Mouse (Mus musculus): ENCODE results near the gene Eef1akmt3.

GRCm38 (mm10) chr10:127063913-127064870, 22.9 kb upstream of the Eef1akmt3 start:
- no peak for TF ChIP-seq CTCF (IDR thresholded peaks at IDR 0.05; ENCODE audit: low read depth)
- TF ChIP-seq EP300 (optimal IDR thresholded peaks at IDR 0.05) = no peak

Data from stomach, postnatal 0 days (tissue).